Mouse (Mus musculus): ENCODE data around the gene Gsk3a. TPM values are rescaled to one million over a fixed set of nuclear protein-coding genes. Genes with fewer than 3 reads are reported as not detected.

Gene Gsk3a
- polyA plus RNA-seq, 1 experiment from 2014 or later, result 9.8 TPM

DNA sequence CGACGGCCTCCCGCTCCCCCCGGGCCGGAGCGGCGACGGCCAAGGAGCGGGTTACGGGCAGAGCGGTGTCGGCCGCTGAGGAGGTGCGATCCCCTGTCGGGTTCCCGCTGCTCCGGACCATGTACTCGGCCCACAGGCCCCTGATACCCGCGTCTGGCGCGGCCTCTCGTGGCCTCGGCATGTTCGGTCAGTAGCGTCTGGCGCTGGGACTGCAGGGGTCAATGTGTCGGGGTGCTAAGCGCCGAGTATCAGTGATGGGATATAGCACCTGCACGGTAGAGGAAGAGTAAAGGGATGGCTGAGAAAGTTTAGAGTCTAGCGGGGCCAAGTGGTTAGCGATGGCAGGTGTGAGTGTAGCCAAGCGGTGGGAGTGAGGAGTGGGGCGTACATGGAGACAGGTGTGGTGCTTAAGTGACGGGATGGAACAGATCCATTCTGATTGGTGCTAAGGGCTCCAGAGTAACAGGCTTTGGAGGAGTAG lies 45.1 kb upstream of the Gsk3a start:
- Histone ChIP-seq H3K9me3 (replicated peaks; ENCODE audit: low read length) (no peaks in the 10 kb centered on the region), H3K4me2 (ENCODE audit: low read length) (peak overlapping the region; percentile 88), H3K4me3 (replicated peaks; ENCODE audit: low read depth, low read length) (peak overlapping the region; percentile 71), H3K36me3 (ENCODE audit: insufficient read depth, low read length) (peaks cover 28% of the 10 kb centered on the region), H3K4me1 (replicated peaks; ENCODE audit: insufficient read depth, low read length) (peaks cover 38% of the 10 kb centered on the region), H3K9ac (ENCODE audit: low read depth, low read length) (peak overlapping the region; percentile 71), H3K27ac (peak overlapping the region; percentile 96), H3K27me3 (ENCODE audit: insufficient read depth, low read length) (no peaks in the 10 kb centered on the region)
- under 1% methylated on average over 28 of the region's 36 CpGs for WGBS
- ATAC-seq (replicated peaks; ENCODE audit: low FRiP score, low read depth), result peak; percentile 2; the same call in 1 of the 2 replicates
- TF ChIP-seq CTCF (IDR thresholded peaks at IDR 0.05; ENCODE audit: low read depth), result no peak
- peak; percentile 47 for DNase-seq (ENCODE audit: low spot score)

- no peaks in the 10 kb centered on the region for H3K27me3 ChIP-seq (ENCODE audit: insufficient read depth, low read length)
- H3K4me1 ChIP-seq (replicated peaks; ENCODE audit: insufficient read depth, low read length), result peaks cover 45% of the 10 kb centered on the region
- no peaks in the 10 kb centered on the region for H3K9me3 ChIP-seq (replicated peaks; ENCODE audit: low read length)
- peak overlapping the region; percentile 71 for H3K4me3 ChIP-seq (replicated peaks; ENCODE audit: low read depth, low read length)
- peak overlapping the region; percentile 96 for H3K27ac ChIP-seq
- DNase-seq (ENCODE audit: low spot score) (peak; percentile 98), ATAC-seq (replicated peaks; ENCODE audit: low FRiP score, low read depth) (peak; percentile 86)
- WGBS, result under 1% methylated on average over 58 of the region's 108 CpGs
- peaks cover 20% of the 10 kb centered on the region for H3K36me3 ChIP-seq (ENCODE audit: insufficient read depth, low read length)
- H3K4me2 ChIP-seq (ENCODE audit: low read length), result peak overlapping the region; percentile 88
- H3K9ac ChIP-seq (ENCODE audit: low read depth, low read length), result peak overlapping the region; percentile 71
- TF ChIP-seq CTCF (IDR thresholded peaks at IDR 0.05; ENCODE audit: low read depth), result no peak; the same call in 1 of the 2 replicates
These were observed 44.3 kb upstream of the Gsk3a start for GRCm38 (mm10) chr7:25281734-25282601.

GRCm38 (mm10) chr7:25281166-25281733 lies 43.6 kb upstream of the Gsk3a start:
- Histone ChIP-seq H3K9me3 (replicated peaks; ENCODE audit: low read length) (no peaks in the 10 kb centered on the region), H3K4me2 (ENCODE audit: low read length) (peak overlapping the region; percentile 88), H3K36me3 (ENCODE audit: insufficient read depth, low read length) (peaks cover 13% of the 10 kb centered on the region), H3K4me3 (replicated peaks; ENCODE audit: low read depth, low read length) (no peak overlapping the region; the same call in 1 of the 2 replicates), H3K9ac (ENCODE audit: low read depth, low read length) (no peak overlapping the region), H3K27me3 (ENCODE audit: insufficient read depth, low read length) (no peaks in the 10 kb centered on the region), H3K27ac (peak overlapping the region; percentile 96), H3K4me1 (replicated peaks; ENCODE audit: insufficient read depth, low read length) (peaks cover 47% of the 10 kb centered on the region)
- ATAC-seq (replicated peaks; ENCODE audit: low FRiP score, low read depth), result no peak
- WGBS, result 14% methylated on average over 12 of the region's 12 CpGs
- TF ChIP-seq CTCF (IDR thresholded peaks at IDR 0.05; ENCODE audit: low read depth), result no peak
- DNase-seq (ENCODE audit: low spot score), result no peak

GRCm38 (mm10) chr7:25279861-25280791 lies 42.5 kb upstream of the Gsk3a start:
- H3K9ac ChIP-seq (ENCODE audit: low read depth, low read length), result peak overlapping the region; percentile 67

DNA sequence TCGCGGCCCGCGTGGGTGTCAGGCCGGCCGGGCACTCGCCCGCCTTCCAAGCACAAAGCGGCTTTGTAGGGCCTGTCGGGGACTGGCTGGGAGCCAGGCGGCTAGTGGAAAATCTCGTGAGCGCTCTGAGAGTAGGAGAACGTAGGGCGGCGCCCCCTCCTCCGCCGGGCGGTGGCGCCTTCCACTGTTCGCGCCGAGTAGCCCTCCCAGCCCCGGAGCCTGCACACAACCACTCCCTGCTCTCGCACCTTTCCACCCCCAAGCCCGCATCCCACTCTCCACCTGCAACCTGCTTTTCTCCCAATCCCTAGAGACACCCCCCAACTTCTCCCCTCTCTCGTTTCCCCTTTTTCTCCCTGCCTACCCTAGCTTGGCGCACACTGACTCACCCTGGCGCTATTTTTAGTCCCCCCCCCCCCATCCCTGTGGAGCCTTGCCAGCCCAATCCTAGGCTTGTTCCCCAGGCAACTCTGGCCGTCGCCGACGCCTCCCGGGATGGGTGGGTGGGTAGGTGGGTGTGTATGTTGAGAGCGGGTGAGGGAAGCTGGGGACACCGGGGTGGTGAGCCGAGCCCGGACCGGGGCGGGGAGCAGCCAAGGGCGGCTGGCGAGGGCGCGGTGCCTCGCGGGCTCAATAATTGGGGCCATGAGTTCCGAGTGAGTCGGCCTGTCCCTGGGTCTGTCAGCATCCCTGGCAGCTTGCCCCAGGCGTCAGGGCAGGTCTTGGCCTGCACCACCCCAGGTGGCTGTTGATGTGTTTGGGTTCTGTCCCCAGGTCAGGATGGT lies 41.6 kb upstream of the Gsk3a start:
- TF ChIP-seq CTCF (IDR thresholded peaks at IDR 0.05; ENCODE audit: low read depth), result peak; percentile 47
- Histone ChIP-seq H3K27ac (peak overlapping the region; percentile 96), H3K4me3 (replicated peaks; ENCODE audit: low read depth, low read length) (peak overlapping the region; percentile 62), H3K36me3 (ENCODE audit: insufficient read depth, low read length) (no peaks in the 10 kb centered on the region), H3K27me3 (ENCODE audit: insufficient read depth, low read length) (no peaks in the 10 kb centered on the region), H3K9me3 (replicated peaks; ENCODE audit: low read length) (no peaks in the 10 kb centered on the region), H3K4me1 (replicated peaks; ENCODE audit: insufficient read depth, low read length) (peaks cover 49% of the 10 kb centered on the region), H3K9ac (ENCODE audit: low read depth, low read length) (peak overlapping the region; percentile 67), H3K4me2 (ENCODE audit: low read length) (peak overlapping the region; percentile 97)
- 1% methylated on average over 48 of the region's 49 CpGs for WGBS
- ATAC-seq (replicated peaks; ENCODE audit: low FRiP score, low read depth) (peak; percentile 21), DNase-seq (ENCODE audit: low spot score) (peak; percentile 89)

More at GRCm38 (mm10) chr7:25279861-25280791, 42.5 kb upstream of the Gsk3a start:
- DNase-seq (ENCODE audit: low spot score), result peak; percentile 62
- Histone ChIP-seq H3K4me1 (replicated peaks; ENCODE audit: insufficient read depth, low read length) (peaks cover 56% of the 10 kb centered on the region), H3K27ac (peak overlapping the region; percentile 96), H3K9me3 (replicated peaks; ENCODE audit: low read length) (no peaks in the 10 kb centered on the region), H3K27me3 (ENCODE audit: insufficient read depth, low read length) (no peaks in the 10 kb centered on the region), H3K4me2 (ENCODE audit: low read length) (peak overlapping the region; percentile 97), H3K36me3 (ENCODE audit: insufficient read depth, low read length) (0 out of 2 replicates have a peak, but pooled peaks cover 2% of the 10 kb centered on the region), H3K4me3 (replicated peaks; ENCODE audit: low read depth, low read length) (peak overlapping the region; percentile 62)
- TF ChIP-seq CTCF (IDR thresholded peaks at IDR 0.05; ENCODE audit: low read depth), result 0 out of 2 replicates have a peak, but pooled peaks have one; percentile 2
- 0% methylated on average over 6 of the region's 6 CpGs for WGBS
- no peak for ATAC-seq (replicated peaks; ENCODE audit: low FRiP score, low read depth)

Data from kidney, postnatal 0 days (tissue).